Mouse (Mus musculus): ENCODE results near the gene Olfr346.

Gene Olfr346

DNA sequence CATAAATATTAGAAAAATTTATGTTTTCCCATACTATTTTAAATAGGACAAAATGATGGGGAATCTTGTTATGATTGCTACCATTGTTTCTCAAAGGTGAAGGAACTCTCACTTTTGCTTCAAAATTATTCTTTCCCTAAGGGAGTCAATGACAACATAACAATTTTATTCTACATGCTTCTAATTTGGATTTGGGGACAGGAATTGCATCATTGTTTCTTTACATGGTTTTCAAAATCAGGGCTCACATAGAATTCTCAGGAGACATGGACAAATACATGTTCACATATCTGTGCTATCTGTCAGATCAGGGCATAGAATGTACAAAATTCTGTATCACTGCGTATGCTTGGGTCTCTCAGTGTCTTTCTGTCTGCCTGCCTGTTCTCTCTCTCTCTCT lies at the start of gene Olfr346:
Gene Olfr346 (plus strand): TSS at position 301 of the 400 bp plus-strand sequence.
- no peak for DNase-seq

- no peak for DNase-seq
Measured at GRCm38 (mm10) chr2:36639741-36640140, 45.8 kb upstream of the Olfr346 start, which contains the start of gene Olfr345. TSS of gene Olfr345 (plus strand) at chr2:36640041.

- no peak for DNase-seq
Measured at GRCm38 (mm10) chr2:36731602-36732001, 46.0 kb downstream of the Olfr346 start, which contains the start of gene Olfr347. TSS of gene Olfr347 (plus strand) at chr2:36731902.

DNA sequence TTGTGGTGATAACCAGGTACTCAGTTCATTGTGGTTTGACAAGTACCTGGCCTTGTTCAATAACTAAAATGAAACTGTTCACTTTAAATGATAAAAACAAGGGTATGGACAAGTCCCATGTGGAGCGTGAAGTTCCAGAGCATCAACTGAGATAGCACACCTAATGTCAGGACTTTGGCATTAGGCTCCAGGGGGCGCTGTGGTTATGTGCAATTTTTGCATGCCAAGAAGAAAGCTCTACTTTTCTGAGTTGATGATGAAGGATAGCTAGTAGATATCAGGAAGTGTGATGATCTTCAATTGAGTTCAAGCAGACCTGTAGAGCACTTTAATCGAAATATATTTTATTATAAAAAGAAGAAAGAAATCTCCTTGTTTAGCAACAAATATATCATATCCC lies 50.6 kb downstream of the Olfr346 start:
- no peak for DNase-seq
